Mouse (Mus musculus): ENCODE measurements around the gene Cox7a1. TPM values are rescaled to one million over a fixed set of nuclear protein-coding genes. Genes with fewer than 3 reads are reported as not detected.

The Cox7a1 gene
- total and polyA plus RNA-seq, 3 experiments: 1.6 to 15.2 (median 14.0) TPM

DNA sequence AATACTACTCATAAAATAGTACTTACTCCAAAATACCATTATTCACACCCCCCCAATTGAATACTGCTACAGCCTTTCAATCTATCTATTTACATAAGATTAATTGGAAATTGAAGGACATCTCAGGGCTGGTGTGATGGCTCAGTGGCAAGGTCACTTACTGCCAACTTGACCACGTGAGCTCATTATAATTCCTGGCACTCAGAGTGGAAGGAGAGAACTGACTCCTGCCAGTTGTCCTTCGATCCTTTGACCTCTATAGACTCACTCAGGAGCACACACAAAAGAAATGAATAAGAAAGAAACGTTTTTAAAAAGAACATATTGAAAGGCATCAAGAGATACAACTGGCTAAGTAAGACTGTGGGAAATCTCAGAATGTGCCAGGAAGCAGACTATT lies 31.9 kb downstream of the Cox7a1 start:
- Histone ChIP-seq H3K4me1 (ENCODE audit: control insufficient read depth in 1 of 2, insufficient read depth in 2 of 2) (peaks cover 14 to 19% of the 10 kb centered on the region in 2 experiments), H3K4me2 (ENCODE audit: insufficient read depth, low read depth, poor library complexity, severe bottlenecking) (no peak overlapping the region), H3K36me3 (replicated peaks in 1 of 2; ENCODE audit: control insufficient read depth in 1 of 2, insufficient read depth in 1 of 2, low read length in 1 of 2) (no peaks in the 10 kb centered on the region), H3K79me2 (replicated peaks; ENCODE audit: control insufficient read depth, extremely low read depth, insufficient read depth, poor library complexity, severe bottlenecking) (no peaks in the 10 kb centered on the region), H3K9me3 (replicated peaks; ENCODE audit: low read length) (no peaks in the 10 kb centered on the region), H3K27me3 (replicated peaks) (peaks cover 3% of the 10 kb centered on the region), H3K27ac (ENCODE audit: insufficient read depth, low read depth) (no peak overlapping the region), H3K4me3 (replicated peaks in 1 of 3; ENCODE audit: low read depth in 2 of 3, low read length in 2 of 3, poor library complexity in 1 of 3) (no peak overlapping the region), H3K9ac (ENCODE audit: insufficient read depth, low read depth) (no peak overlapping the region)
- in situ Hi-C loops (cut with MboI; ENCODE audit: low pct_ligation_motif_present, low pct_unique_long_range_greater_than_20kb, low sequenced_read_pairs): loop anchor here (5.0 kb wide), 1 partner anchor 34 kb away; the partner anchor contains the start of gene Cox7a1
- dilution Hi-C loops (cut with MboI; ENCODE audit: extremely low pct_ligation_motif_present, extremely low pct_unique_long_range_greater_than_20kb, low sequenced_read_pairs): no loop called here
- TF ChIP-seq NRF1 (IDR thresholded peaks at IDR 0.05; ENCODE audit: low read depth, low read length): no peak
- no peak for TF ChIP-seq POLR2A (IDR thresholded peaks at IDR 0.05; ENCODE audit: low read depth, low read length)
- TF ChIP-seq KAT2A (IDR thresholded peaks at IDR 0.05; ENCODE audit: insufficient replicate concordance, low read length): no peak
- no peak for TF ChIP-seq JUN (IDR thresholded peaks at IDR 0.05; ENCODE audit: insufficient read depth, low read depth, low read length)
- no peak for TF ChIP-seq SIN3A (IDR thresholded peaks at IDR 0.05; ENCODE audit: low read length)
- TF ChIP-seq ZNF384 (IDR thresholded peaks at IDR 0.05; ENCODE audit: low read depth, low read length): no peak
- no peak for TF ChIP-seq MYC (IDR thresholded peaks at IDR 0.05; ENCODE audit: low read depth, low read length)
- no peak for TF ChIP-seq ETS1 (conservative IDR thresholded peaks at IDR 0.05; ENCODE audit: low read depth, low read length)
- TF ChIP-seq RAD21 (IDR thresholded peaks at IDR 0.05; ENCODE audit: low read depth, low read length): no peak
- no peak for TF ChIP-seq MXI1 (IDR thresholded peaks at IDR 0.05; ENCODE audit: low read depth, low read length)
- TF ChIP-seq GABPA (IDR thresholded peaks at IDR 0.05; ENCODE audit: insufficient replicate concordance, low read depth, low read length): no peak
- TF ChIP-seq CTCF (conservative IDR thresholded peaks at IDR 0.05 in 1 of 2, IDR thresholded peaks at IDR 0.05 in 1 of 2; ENCODE audit: low read depth in 2 of 2, low read length in 2 of 2): no peak
- DNase-seq (ENCODE audit: extremely low read depth): no peak

DNA sequence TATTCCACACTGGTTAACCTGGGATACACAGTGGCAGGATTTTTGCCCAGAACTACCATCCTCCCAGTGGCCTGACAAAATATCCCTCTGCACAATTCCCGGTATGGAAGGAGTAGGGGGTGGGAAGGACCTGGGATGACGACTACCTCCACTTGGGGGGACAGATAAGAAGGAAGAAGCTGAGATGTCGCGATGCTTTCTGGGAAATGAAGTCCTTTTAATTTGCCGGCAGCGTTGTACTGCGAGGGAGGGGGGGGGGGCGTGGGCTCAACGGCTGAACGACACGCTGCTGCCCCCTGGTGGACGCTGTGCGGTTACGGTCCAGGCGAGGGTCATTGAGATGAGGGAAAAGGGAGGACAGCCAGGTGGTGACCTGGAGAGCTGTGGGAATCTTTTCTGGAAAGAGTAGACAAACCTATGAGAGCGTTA lies 32.8 kb downstream of the Cox7a1 start:
- peaks cover 3% of the 10 kb centered on the region for H3K27me3 ChIP-seq (replicated peaks)
- H3K9me3 ChIP-seq (replicated peaks; ENCODE audit: low read length): no peaks in the 10 kb centered on the region
- TF ChIP-seq MEF2A (IDR thresholded peaks at IDR 0.05; ENCODE audit: borderline replicate concordance, low read depth, low read length) (0 out of 2 replicates have a peak, but pooled peaks have one; percentile 26), MYC (IDR thresholded peaks at IDR 0.05; ENCODE audit: low read depth, low read length) (no peak), HCFC1 (IDR thresholded peaks at IDR 0.05; ENCODE audit: low read depth, low read length) (peak; percentile 87), CTCF (conservative IDR thresholded peaks at IDR 0.05 in 1 of 2, IDR thresholded peaks at IDR 0.05 in 1 of 2; ENCODE audit: low read depth in 2 of 2, low read length in 2 of 2) (peak; percentile 29 to 80; a peak in 3 of 4 replicates), ZKSCAN1 (IDR thresholded peaks at IDR 0.05; ENCODE audit: borderline replicate concordance, low read depth, low read length) (no peak), POLR2A (IDR thresholded peaks at IDR 0.05; ENCODE audit: low read depth, low read length) (peak; percentile 48; the same call in 1 of the 2 replicates), RAD21 (IDR thresholded peaks at IDR 0.05; ENCODE audit: low read depth, low read length) (peak; percentile 40), RCOR1 (conservative IDR thresholded peaks at IDR 0.05; ENCODE audit: low read depth, low read length) (no peak), ELF1 (IDR thresholded peaks at IDR 0.05; ENCODE audit: low read depth, low read length) (peak; percentile 80), SMC3 (IDR thresholded peaks at IDR 0.05; ENCODE audit: low read depth, low read length) (peak; percentile 55), KAT2A (IDR thresholded peaks at IDR 0.05; ENCODE audit: insufficient replicate concordance, low read length) (peak; percentile 64; the same call in 1 of the 2 replicates), TCF12 (IDR thresholded peaks at IDR 0.05; ENCODE audit: low read depth, low read length) (no peak), MAZ (IDR thresholded peaks at IDR 0.05; ENCODE audit: low read depth, low read length) (peak; percentile 67; the same call in 1 of the 2 replicates)
- DNase-seq (ENCODE audit: extremely low read depth): peak; percentile 89
- H3K27ac ChIP-seq (ENCODE audit: insufficient read depth, low read depth): no peak overlapping the region
- H3K4me2 ChIP-seq (ENCODE audit: insufficient read depth, low read depth, poor library complexity, severe bottlenecking): peak overlapping the region; percentile 48; the same call in 1 of the 2 replicates
- H3K4me1 ChIP-seq (ENCODE audit: control insufficient read depth in 1 of 2, insufficient read depth in 2 of 2): peaks cover 14 to 19% of the 10 kb centered on the region in 2 experiments
- dilution Hi-C loops (cut with MboI; ENCODE audit: extremely low pct_ligation_motif_present, extremely low pct_unique_long_range_greater_than_20kb, low sequenced_read_pairs) (no loop called here), in situ Hi-C loops (cut with MboI; ENCODE audit: low pct_ligation_motif_present, low pct_unique_long_range_greater_than_20kb, low sequenced_read_pairs) (loop anchor here (5.0 kb wide), 1 partner anchor 34 kb away; the partner anchor contains the start of gene Cox7a1)
- H3K4me3 ChIP-seq (replicated peaks in 1 of 3; ENCODE audit: low read depth in 2 of 3, low read length in 2 of 3, poor library complexity in 1 of 3): peak overlapping the region; percentile 28 to 47 (median 39)
- no peaks in the 10 kb centered on the region for H3K36me3 ChIP-seq (replicated peaks in 1 of 2; ENCODE audit: control insufficient read depth in 1 of 2, insufficient read depth in 1 of 2, low read length in 1 of 2)
- peak overlapping the region; percentile 62 for H3K9ac ChIP-seq (ENCODE audit: insufficient read depth, low read depth)
- no peaks in the 10 kb centered on the region for H3K79me2 ChIP-seq (replicated peaks; ENCODE audit: control insufficient read depth, extremely low read depth, insufficient read depth, poor library complexity, severe bottlenecking)
